Mouse (Mus musculus) cerebellum, adult (tissue): ENCODE data around the gene Zbtb22.
A peak's percentile ranks its signal among the peaks of the same experiment; 100 is the strongest.
"Not testable (repeated sequence)": the region's sequence is repeated elsewhere in the genome, so short reads cannot be mapped to it uniquely, and the experiment has no call there.

Source experiments
- ATAC-seq: cut with Nextera tagmentation; 2 replicates; pipeline ENCODE4 v1.9.2; 2017; ENCODE audit warnings: mild to moderate bottlenecking, moderate library complexity, mixed read lengths; ENCODE audit not compliant: insufficient number of reproducible peaks, low FRiP score, low TSS enrichment

The Zbtb22 gene

GRCm38 (mm10) chr17:33915671-33916250 is at the start of gene Zbtb22, which contains the start of gene Tapbp:
TSS of gene Zbtb22 (plus strand) at chr17:33915904.
TSS of gene Tapbp (plus strand) at chr17:33915899.
- ATAC-seq, result peak; percentile 92

- ATAC-seq, result not testable (repeated sequence)
Measured at GRCm38 (mm10) chr17:33873537-33873936, 42.2 kb upstream of the Zbtb22 start, which contains the start of gene Gm7029. TSS of gene Gm7029 (plus strand) at chr17:33873837.

- no peak for ATAC-seq
Measured at GRCm38 (mm10) chr17:33874411-33874810, 41.3 kb upstream of the Zbtb22 start.

GRCm38 (mm10) chr17:33875797-33876196 is 39.9 kb upstream of the Zbtb22 start:
- ATAC-seq, result not testable (repeated sequence)

GRCm38 (mm10) chr17:33884320-33884719 is 31.4 kb upstream of the Zbtb22 start:
- ATAC-seq, result not testable (repeated sequence)

GRCm38 (mm10) chr17:33887802-33888201 is 27.9 kb upstream of the Zbtb22 start:
- ATAC-seq, result not testable (repeated sequence)

- not testable (repeated sequence) for ATAC-seq
Measured at GRCm38 (mm10) chr17:33888230-33888629, 27.5 kb upstream of the Zbtb22 start.

GRCm38 (mm10) chr17:33889941-33890532 is 25.7 kb upstream of the Zbtb22 start:
- ATAC-seq, result not testable (repeated sequence)

GRCm38 (mm10) chr17:33890533-33891059 is 25.1 kb upstream of the Zbtb22 start, which contains the start of gene Kifc1:
TSS of gene Kifc1 (minus strand) at chr17:33890661.
- peak; percentile 99 for ATAC-seq

GRCm38 (mm10) chr17:33891357-33891756 is 24.3 kb upstream of the Zbtb22 start:
- ATAC-seq, result no peak

GRCm38 (mm10) chr17:33891892-33892291 is 23.8 kb upstream of the Zbtb22 start:
- ATAC-seq, result not testable (repeated sequence)

- no peak for ATAC-seq
Measured at GRCm38 (mm10) chr17:33892429-33892828, 23.3 kb upstream of the Zbtb22 start.

- ATAC-seq, result not testable (repeated sequence)
Measured at GRCm38 (mm10) chr17:33893011-33893410, 22.7 kb upstream of the Zbtb22 start.

GRCm38 (mm10) chr17:33897114-33897794 is 18.4 kb upstream of the Zbtb22 start:
- ATAC-seq, result no peak

GRCm38 (mm10) chr17:33898193-33898592 is 17.5 kb upstream of the Zbtb22 start:
- ATAC-seq, result not testable (repeated sequence)

- ATAC-seq, result no peak
Measured at GRCm38 (mm10) chr17:33899642-33900041, 16.1 kb upstream of the Zbtb22 start.

- no peak for ATAC-seq
Measured at GRCm38 (mm10) chr17:33900281-33900988, 15.3 kb upstream of the Zbtb22 start.

- ATAC-seq, result no peak
Measured at GRCm38 (mm10) chr17:33900989-33901314, 14.8 kb upstream of the Zbtb22 start.

- ATAC-seq, result no peak
Measured at GRCm38 (mm10) chr17:33901653-33902052, 14.1 kb upstream of the Zbtb22 start.

- ATAC-seq, result no peak
Measured at GRCm38 (mm10) chr17:33902079-33902478, 13.6 kb upstream of the Zbtb22 start.

GRCm38 (mm10) chr17:33902491-33902890 is 13.2 kb upstream of the Zbtb22 start:
- ATAC-seq, result no peak
